Mouse (Mus musculus): ENCODE data around the gene Tktl1. TPM values are rescaled to one million over a fixed set of nuclear protein-coding genes. Genes with fewer than 3 reads are reported as not detected.

Gene Tktl1
- polyA plus RNA-seq, 1 experiment: not detected

DNA sequence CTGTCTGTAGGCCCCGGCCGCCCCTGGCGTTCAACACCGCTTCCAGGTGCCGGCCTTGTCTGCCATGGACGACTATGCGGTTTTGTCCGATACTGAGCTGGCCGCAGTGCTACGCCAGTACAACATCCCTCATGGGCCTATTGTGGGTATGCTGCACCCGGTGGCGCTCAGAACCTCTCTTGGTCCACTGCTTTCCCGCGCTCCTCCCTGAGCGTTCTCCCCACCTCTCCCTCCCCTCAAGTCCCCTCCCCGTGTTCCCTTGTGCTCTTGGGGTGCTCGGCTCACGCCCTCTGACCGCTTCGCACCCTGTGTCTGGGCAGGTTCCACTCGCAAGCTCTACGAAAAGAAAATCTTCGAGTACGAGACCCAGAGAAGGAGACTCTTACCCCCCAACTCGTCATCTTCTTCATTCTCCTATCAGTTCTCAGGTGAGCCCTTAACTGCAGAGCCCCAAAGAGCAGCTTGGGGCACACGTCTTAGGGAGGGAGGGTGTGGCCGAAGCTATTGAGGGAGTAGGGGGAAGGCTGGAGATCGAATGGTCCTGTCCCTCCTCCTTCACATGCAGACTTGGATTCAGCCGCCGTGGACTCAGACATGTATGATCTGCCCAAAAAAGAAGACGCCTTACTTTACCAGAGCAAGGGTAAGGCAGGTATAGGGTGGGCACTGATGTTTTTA, 78.0 kb downstream of the Tktl1 start:
- Histone ChIP-seq H3K4me3 (replicated peaks) (peak overlapping the region; percentile 98), H3K4me1 (peaks cover 32% of the 10 kb centered on the region), H3K9me3 (no peaks in the 10 kb centered on the region), H3K27me3 (replicated peaks) (peaks cover 2% of the 10 kb centered on the region), H3K36me3 (replicated peaks; ENCODE audit: low read length) (peaks cover 32% of the 10 kb centered on the region)
- TF ChIP-seq GATA1 (IDR thresholded peaks at IDR 0.05; ENCODE audit: borderline replicate concordance, low read length): no peak
- TF ChIP-seq FLI1 (IDR thresholded peaks at IDR 0.05; ENCODE audit: low read length): no peak

DNA sequence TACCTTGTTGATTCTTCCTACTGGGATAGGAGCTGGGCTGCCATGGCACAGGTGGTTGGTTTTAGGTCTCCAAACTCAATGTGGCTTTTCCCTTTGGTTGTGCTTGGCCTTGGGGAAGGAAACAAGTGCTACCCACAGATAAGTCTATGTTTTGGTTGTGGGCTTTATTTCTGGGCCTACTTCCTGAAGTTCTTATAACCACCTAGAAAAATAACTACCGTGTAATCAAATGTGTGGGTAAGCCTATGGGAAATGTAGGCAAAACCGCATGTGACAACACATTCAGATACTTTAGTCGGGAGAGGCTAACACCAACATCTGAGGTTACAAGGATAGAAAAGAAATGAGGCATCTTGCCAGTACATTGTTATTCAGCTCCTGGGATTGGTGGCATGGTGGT, 80.7 kb downstream of the Tktl1 start:
- Histone ChIP-seq H3K27me3 (replicated peaks) (no peaks in the 10 kb centered on the region), H3K4me3 (replicated peaks) (no peak overlapping the region), H3K9me3 (no peaks in the 10 kb centered on the region), H3K4me1 (peaks cover 31% of the 10 kb centered on the region), H3K36me3 (replicated peaks; ENCODE audit: low read length) (peaks cover 35% of the 10 kb centered on the region)
- TF ChIP-seq FLI1 (IDR thresholded peaks at IDR 0.05; ENCODE audit: low read length) (no peak), GATA1 (IDR thresholded peaks at IDR 0.05; ENCODE audit: borderline replicate concordance, low read length) (no peak)

Other genes with a start within 250 kb of the Tktl1 start
- 31.2 and 114 TPM in 2 replicates for gene Renbp, start 246.4 kb upstream of the Tktl1 start, polyA plus RNA-seq (2012; ENCODE audit: insufficient read depth, low replicate concordance)
- gene Hcfc1, start 210.9 kb upstream of the Tktl1 start, polyA plus RNA-seq (2012; ENCODE audit: insufficient read depth, low replicate concordance): 58.4 and 162 TPM in 2 replicates
- 134 and 271 TPM in 2 replicates for gene Irak1, start 153.3 kb upstream of the Tktl1 start, polyA plus RNA-seq (2012; ENCODE audit: insufficient read depth, low replicate concordance)
- not detected in 2 replicates for gene Opn1mw, start 49.8 kb upstream of the Tktl1 start, polyA plus RNA-seq (2012; ENCODE audit: insufficient read depth, low replicate concordance)
- 13.7 and 25.1 TPM in 2 replicates for gene Mecp2, start 41.9 kb upstream of the Tktl1 start, polyA plus RNA-seq (2012; ENCODE audit: insufficient read depth, low replicate concordance)
- gene Tex28, start 9.4 kb upstream of the Tktl1 start, polyA plus RNA-seq (2012; ENCODE audit: insufficient read depth, low replicate concordance): not detected in 2 replicates
- 106 and 299 TPM in 2 replicates for gene Flna, start 72.6 kb downstream of the Tktl1 start, polyA plus RNA-seq (2012; ENCODE audit: insufficient read depth, low replicate concordance)
- 39.1 and 49.4 TPM in 2 replicates for gene Emd, start 77.4 kb downstream of the Tktl1 start, polyA plus RNA-seq (2012; ENCODE audit: insufficient read depth, low replicate concordance)
- gene Rpl10, start 93.6 kb downstream of the Tktl1 start, polyA plus RNA-seq (2012; ENCODE audit: insufficient read depth, low replicate concordance): 328 and 1,584 TPM in 2 replicates
- gene Taz, start 104.7 kb downstream of the Tktl1 start, polyA plus RNA-seq (2012; ENCODE audit: insufficient read depth, low replicate concordance): 29.6 and 48.2 TPM in 2 replicates
- 2.8 TPM in 1 of 2 replicates, not detected in the other for gene Dnase1l1, start 105.1 kb downstream of the Tktl1 start, polyA plus RNA-seq (2012; ENCODE audit: insufficient read depth, low replicate concordance)
- 10.7 and 29.6 TPM in 2 replicates for gene Atp6ap1, start 119.8 kb downstream of the Tktl1 start, polyA plus RNA-seq (2012; ENCODE audit: insufficient read depth, low replicate concordance)
- gene Gdi1, start 127.7 kb downstream of the Tktl1 start, polyA plus RNA-seq (2012; ENCODE audit: insufficient read depth, low replicate concordance): 38.9 and 88.6 TPM in 2 replicates
- gene Fam50a, start 135.8 kb downstream of the Tktl1 start, polyA plus RNA-seq (2012; ENCODE audit: insufficient read depth, low replicate concordance): 3.0 and 35.7 TPM in 2 replicates
- gene Plxna3, start 151.8 kb downstream of the Tktl1 start, polyA plus RNA-seq (2012; ENCODE audit: insufficient read depth, low replicate concordance): 1.3 TPM in 1 of 2 replicates, not detected in the other
- gene Lage3, start 176.4 kb downstream of the Tktl1 start, polyA plus RNA-seq (2012; ENCODE audit: insufficient read depth, low replicate concordance): 7.0 and 8.9 TPM in 2 replicates
- 21.1 TPM in 1 of 2 replicates, not detected in the other for gene Ubl4a, start 196.0 kb downstream of the Tktl1 start, polyA plus RNA-seq (2012; ENCODE audit: insufficient read depth, low replicate concordance)
- 1.9 and 3.3 TPM in 2 replicates for gene Slc10a3, start 196.1 kb downstream of the Tktl1 start, polyA plus RNA-seq (2012; ENCODE audit: insufficient read depth, low replicate concordance)
- gene Fam3a, start 216.0 kb downstream of the Tktl1 start, polyA plus RNA-seq (2012; ENCODE audit: insufficient read depth, low replicate concordance): 4.0 and 8.8 TPM in 2 replicates
- gene Ikbkg, start 216.0 kb downstream of the Tktl1 start, polyA plus RNA-seq (2012; ENCODE audit: insufficient read depth, low replicate concordance): 16.4 and 19.2 TPM in 2 replicates